Mouse (Mus musculus) stomach, embryonic 16.5 days (tissue): Measurements from ENCODE around the gene Gm9913. TPM values are rescaled to one million over a fixed set of nuclear protein-coding genes. Genes with fewer than 3 reads are reported as not detected.

Source experiments
- ATAC-seq: fragments of 200-750 bp; cut with Nextera tagmentation; 2 replicates; pipeline ENCODE4 v1.8.0; 2017; ENCODE audit warnings: moderate number of reproducible peaks, moderate TSS enrichment; ENCODE audit not compliant: insufficient read depth, low FRiP score
- H3K27ac ChIP-seq: fragments of 300-500 bp; sonication (generic); 2 replicates; pipeline ENCODE4 v1.5.1; 2014; ENCODE audit warnings: low read length
- H3K27me3 ChIP-seq: fragments of 300-500 bp; sonication (generic); 2 replicates; pipeline ENCODE4 v1.6.1; 2014; ENCODE audit warnings: low read length, control low read depth, mixed read lengths; ENCODE audit not compliant: control insufficient read depth, insufficient read depth
- H3K36me3 ChIP-seq: fragments of 300-500 bp; sonication (generic); 2 replicates; pipeline ENCODE4 v1.6.1; 2014; ENCODE audit warnings: low read length; ENCODE audit not compliant: control insufficient read depth, insufficient read depth
- H3K4me1 ChIP-seq: fragments of 300-500 bp; sonication (generic); 2 replicates; pipeline ENCODE4 v1.6.1; 2014; ENCODE audit warnings: low read length, control low read depth, mixed read lengths; ENCODE audit not compliant: control insufficient read depth, insufficient read depth
- H3K4me2 ChIP-seq: fragments of 300-500 bp; sonication (generic); 2 replicates; pipeline ENCODE4 v1.6.1; 2014; ENCODE audit warnings: low read depth, low read length, mixed read lengths
- H3K4me3 ChIP-seq: fragments of 300-500 bp; sonication (generic); replicated peaks from 2 replicates; pipeline ENCODE4 v1.5.1; 2014; ENCODE audit warnings: mild to moderate bottlenecking, low read length
- H3K9ac ChIP-seq: fragments of 300-500 bp; sonication (generic); 2 replicates; pipeline ENCODE4 v1.6.1; 2014; ENCODE audit warnings: low read length
- H3K9me3 ChIP-seq: fragments of 300-500 bp; sonication (generic); replicated peaks from 2 replicates; pipeline ENCODE4 v1.6.1; 2016; ENCODE audit warnings: low read length, control low read depth; ENCODE audit not compliant: control insufficient read depth
- WGBS: fragments of 180-500 bp; shearing (Covaris S2); extraction: QIAGEN DNeasy Blood & Tissue Kit; methylation state at CpG from one replicate; pipeline ENCODE4 v1.1.7; 2014; 5-methylcytosine and 5-hydroxymethylcytosine counted together
- polyA plus RNA-seq: library from polyadenylated mRNA; unstranded; fragments of >200 nt; fragmentation: Nextera tagmentation; extraction: Ambion mirVana; gene quantifications from 2 replicates; pipeline ENCODE4 v1.2.1, GENCODE M21; 2015

Gm9913 gene
- polyA plus RNA-seq, 1 experiment from 2014 or later: 0.37 TPM

DNA sequence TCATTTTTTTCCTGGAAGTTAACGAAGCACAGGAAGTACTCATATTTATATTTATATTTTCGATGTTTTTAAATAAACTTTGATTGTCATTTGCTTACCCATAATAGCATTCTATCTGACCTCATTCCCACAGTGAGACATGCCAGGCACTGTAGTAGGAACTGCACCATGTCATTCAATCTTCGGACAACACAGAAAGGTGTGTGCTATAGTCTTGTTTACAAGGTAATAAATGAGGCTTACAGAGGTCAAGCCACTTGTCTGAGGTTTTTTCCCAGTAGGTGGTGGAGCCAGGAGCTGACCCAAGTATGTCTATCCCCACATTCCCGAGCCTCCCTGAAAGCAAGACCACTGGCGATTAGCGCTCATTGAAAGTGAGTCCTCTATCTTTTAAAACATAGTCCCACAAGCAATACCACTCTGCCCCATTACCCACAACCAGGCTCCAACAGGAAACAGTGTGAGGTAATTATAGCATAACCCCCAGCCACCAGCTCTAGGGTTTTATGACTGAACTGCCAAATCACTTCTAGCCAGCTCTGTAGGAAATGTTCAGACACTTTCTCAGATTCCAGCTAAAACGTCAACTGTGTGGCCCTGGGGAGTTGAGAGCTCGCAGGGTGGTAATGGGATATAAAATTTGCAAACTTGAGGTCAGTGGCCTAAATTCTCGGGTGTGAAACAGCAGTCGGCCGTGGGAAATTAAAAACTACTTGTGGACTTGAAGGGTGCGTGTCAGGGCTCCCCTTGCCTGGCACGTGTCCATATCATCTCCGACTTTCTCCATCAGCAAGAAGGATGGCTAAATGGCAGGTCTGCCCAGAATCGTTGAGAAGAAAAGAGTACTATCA, 12.6 kb upstream of the Gm9913 start:
- Histone ChIP-seq H3K9me3 (no peaks in the 10 kb centered on the region), H3K36me3 (no peaks in the 10 kb centered on the region), H3K4me3 (no peak overlapping the region), H3K27ac (peak overlapping the region; percentile 65), H3K4me1 (0 out of 2 replicates have a peak, but pooled peaks cover 3% of the 10 kb centered on the region), H3K27me3 (no peaks in the 10 kb centered on the region), H3K9ac (no peak overlapping the region), H3K4me2 (no peak overlapping the region)
- 50% methylated on average over 15 of the region's 15 CpGs for WGBS
- no peak; the same call in 1 of the 2 replicates for ATAC-seq

GRCm38 (mm10) chr2:125494291-125494690, 10.6 kb upstream of the Gm9913 start:
- H3K27ac ChIP-seq: no peak overlapping the region
- H3K4me1 ChIP-seq: 0 out of 2 replicates have a peak, but pooled peaks cover 3% of the 10 kb centered on the region
- no peaks in the 10 kb centered on the region for H3K36me3 ChIP-seq
- no peak for ATAC-seq
- H3K9me3 ChIP-seq: no peaks in the 10 kb centered on the region
- H3K4me3 ChIP-seq: no peak overlapping the region
- no peak overlapping the region for H3K4me2 ChIP-seq
- H3K9ac ChIP-seq: no peak overlapping the region
- no peaks in the 10 kb centered on the region for H3K27me3 ChIP-seq
- WGBS: 90% methylated on average over 2 of the region's 2 CpGs

GRCm38 (mm10) chr2:125494831-125495812, 9.8 kb upstream of the Gm9913 start:
- 0 out of 2 replicates have a peak, but pooled peaks cover 3% of the 10 kb centered on the region for H3K4me1 ChIP-seq
- no peak overlapping the region for H3K4me3 ChIP-seq
- peak overlapping the region; percentile 64; the same call in 1 of the 2 replicates for H3K27ac ChIP-seq
- no peaks in the 10 kb centered on the region for H3K27me3 ChIP-seq
- no peak overlapping the region for H3K9ac ChIP-seq
- ATAC-seq: peak; percentile 75; the same call in 1 of the 2 replicates
- 49% methylated on average over 20 of the region's 20 CpGs for WGBS
- no peaks in the 10 kb centered on the region for H3K36me3 ChIP-seq
- no peak overlapping the region for H3K4me2 ChIP-seq
- H3K9me3 ChIP-seq: no peaks in the 10 kb centered on the region

DNA sequence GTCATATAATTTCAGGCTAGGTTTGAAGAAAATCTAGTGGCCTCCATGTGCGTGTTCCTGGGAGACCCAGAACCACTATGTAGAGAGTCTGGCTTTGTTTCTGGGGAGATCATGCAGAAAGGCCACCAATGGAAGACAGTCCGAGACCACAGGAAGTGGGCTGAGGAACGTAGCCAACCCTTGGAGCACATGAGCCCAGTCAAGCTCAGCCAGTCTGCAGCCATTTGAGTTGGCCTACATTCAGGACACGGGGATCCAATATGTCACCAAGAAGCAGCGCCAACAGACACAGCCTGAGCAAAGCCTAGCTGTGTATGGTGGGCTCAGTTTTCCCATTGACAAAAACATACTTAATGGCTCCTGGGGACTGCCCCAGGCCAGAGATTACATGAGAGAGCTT, 8.2 kb upstream of the Gm9913 start:
- Histone ChIP-seq H3K27me3 (no peaks in the 10 kb centered on the region), H3K4me2 (no peak overlapping the region), H3K9me3 (no peaks in the 10 kb centered on the region), H3K36me3 (no peaks in the 10 kb centered on the region), H3K4me1 (peaks cover 3% of the 10 kb centered on the region; the same call in 1 of the 2 replicates), H3K27ac (no peak overlapping the region), H3K9ac (no peak overlapping the region), H3K4me3 (no peak overlapping the region)
- WGBS: 90% methylated on average over 5 of the region's 5 CpGs
- no peak for ATAC-seq

- no peaks in the 10 kb centered on the region for H3K36me3 ChIP-seq
- H3K4me2 ChIP-seq: no peak overlapping the region
- 88% methylated on average over 7 of the region's 7 CpGs for WGBS
Measured at GRCm38 (mm10) chr2:125498216-125498615, 6.7 kb upstream of the Gm9913 start.

DNA sequence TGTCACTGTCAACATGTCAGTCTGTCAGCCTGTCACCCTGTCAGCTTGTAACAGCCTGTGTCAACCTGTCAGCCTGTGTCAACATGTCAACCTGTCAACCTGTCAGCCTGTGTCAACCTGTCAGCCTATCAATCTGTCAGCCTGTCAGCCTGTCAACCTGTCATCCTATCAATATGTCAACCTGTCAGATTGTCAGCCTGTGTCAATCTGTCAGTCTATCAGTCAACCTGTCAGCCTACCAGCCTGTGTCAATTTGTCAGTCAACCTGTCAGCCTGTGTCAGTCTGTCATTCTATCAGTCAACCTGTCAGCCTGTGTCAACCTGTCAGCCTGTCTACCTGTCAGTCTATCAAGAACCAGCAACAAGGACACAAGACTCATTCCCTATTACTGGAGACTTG, 3.4 kb upstream of the Gm9913 start:
- H3K4me2 ChIP-seq: no peak overlapping the region
- H3K9me3 ChIP-seq: no peaks in the 10 kb centered on the region
- H3K36me3 ChIP-seq: no peaks in the 10 kb centered on the region
- H3K27me3 ChIP-seq: peaks cover 10% of the 10 kb centered on the region
- ATAC-seq: no peak
- no peak overlapping the region for H3K9ac ChIP-seq
- no peak overlapping the region; the same call in 1 of the 2 replicates for H3K27ac ChIP-seq
- peaks cover 6% of the 10 kb centered on the region; the same call in 1 of the 2 replicates for H3K4me1 ChIP-seq
- no peak overlapping the region for H3K4me3 ChIP-seq

More at GRCm38 (mm10) chr2:125498216-125498615, 6.7 kb upstream of the Gm9913 start:
- no peaks in the 10 kb centered on the region for H3K9me3 ChIP-seq
- H3K27me3 ChIP-seq: no peaks in the 10 kb centered on the region
- H3K27ac ChIP-seq: no peak overlapping the region
- peaks cover 5% of the 10 kb centered on the region; the same call in 1 of the 2 replicates for H3K4me1 ChIP-seq
- ATAC-seq: no peak
- no peak overlapping the region for H3K9ac ChIP-seq
- H3K4me3 ChIP-seq: no peak overlapping the region

GRCm38 (mm10) chr2:125505746-125506315, 942 bp downstream of the Gm9913 start:
- peak; percentile 66 for ATAC-seq
- Histone ChIP-seq H3K9me3 (no peaks in the 10 kb centered on the region), H3K27ac (peak overlapping the region; percentile 94), H3K4me1 (peaks cover 9% of the 10 kb centered on the region; the same call in 1 of the 2 replicates), H3K9ac (peak overlapping the region; percentile 79), H3K36me3 (no peaks in the 10 kb centered on the region), H3K27me3 (peaks cover 14% of the 10 kb centered on the region), H3K4me2 (peak overlapping the region; percentile 61), H3K4me3 (peak overlapping the region; percentile 73)
- under 1% methylated on average over 48 of the region's 48 CpGs for WGBS

DNA sequence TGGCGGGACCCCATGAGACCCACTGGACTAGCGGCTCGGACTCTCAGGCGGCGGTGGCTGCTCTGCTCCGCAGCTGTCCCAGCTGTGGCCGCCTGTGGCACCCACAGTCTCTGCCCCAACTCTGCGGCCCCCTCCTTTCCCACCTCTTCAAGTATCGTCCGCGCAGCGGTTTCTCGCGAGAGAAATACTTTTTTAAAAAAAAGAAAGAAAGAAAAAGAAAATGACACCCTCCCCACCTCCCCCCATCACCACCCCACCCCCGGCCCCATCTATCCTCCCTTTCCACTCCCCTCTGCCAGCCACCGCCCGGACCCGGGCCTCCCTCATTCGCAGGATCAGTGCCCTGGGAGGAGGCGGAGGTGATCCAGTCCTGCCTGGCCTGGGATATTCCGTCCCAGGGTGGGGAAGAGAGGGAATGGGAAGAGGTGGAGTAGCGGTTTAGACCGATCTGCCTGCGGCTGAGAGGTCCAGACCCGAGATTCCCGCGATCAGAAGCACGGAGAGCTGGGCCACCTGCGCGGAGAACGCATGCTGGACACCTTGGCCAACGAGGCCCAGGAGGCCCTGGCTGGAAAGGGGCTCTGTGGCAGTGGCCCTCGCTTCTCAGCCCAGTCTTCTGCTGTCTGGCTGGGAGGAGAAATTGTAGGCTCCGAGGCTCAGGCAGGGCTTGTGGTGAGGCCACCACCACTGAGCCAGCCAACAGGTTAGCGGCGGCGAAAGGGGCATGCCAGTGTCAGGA, 1.6 kb downstream of the Gm9913 start:
- H3K4me1 ChIP-seq: peaks cover 9% of the 10 kb centered on the region; the same call in 1 of the 2 replicates
- peak overlapping the region; percentile 79 for H3K9ac ChIP-seq
- H3K4me2 ChIP-seq: peak overlapping the region; percentile 61
- H3K4me3 ChIP-seq: peak overlapping the region; percentile 73
- no peaks in the 10 kb centered on the region for H3K9me3 ChIP-seq
- no peaks in the 10 kb centered on the region for H3K36me3 ChIP-seq
- peak overlapping the region; percentile 94 for H3K27ac ChIP-seq
- WGBS: under 1% methylated on average over 37 of the region's 37 CpGs
- peak; percentile 91 for ATAC-seq
- peaks cover 14% of the 10 kb centered on the region for H3K27me3 ChIP-seq
